Mouse (Mus musculus) hindlimb bud, embryonic 11.5 days (tissue): Measurements from ENCODE around the gene 1700019N19Rik.

ENCODE experiments used
- DNase-seq: peaks from one replicate; pipeline ENCODE4 v3.0.0-alpha.2; 2012; ENCODE audit warnings: low read depth, low spot score; ENCODE audit errors: extremely low spot score

1700019N19Rik gene

GRCm38 (mm10) chr19:58794284-58794683 is at the start of gene 1700019N19Rik:
Gene 1700019N19Rik, minus strand, starts transcription at chr19:58794461.
- no peak for DNase-seq

- DNase-seq, result no peak
Observed at GRCm38 (mm10) chr19:58843606-58844005, 49.3 kb upstream of the 1700019N19Rik start.

- no peak for DNase-seq
Observed at GRCm38 (mm10) chr19:58840721-58841271, 46.5 kb upstream of the 1700019N19Rik start.

- no peak for DNase-seq
Observed at GRCm38 (mm10) chr19:58839806-58840205, 45.5 kb upstream of the 1700019N19Rik start.

- no peak for DNase-seq
Observed at GRCm38 (mm10) chr19:58839345-58839744, 45.1 kb upstream of the 1700019N19Rik start.

GRCm38 (mm10) chr19:58838706-58839105 is 44.4 kb upstream of the 1700019N19Rik start:
- DNase-seq, result no peak

- DNase-seq, result no peak
Observed at GRCm38 (mm10) chr19:58833639-58834180, 39.4 kb upstream of the 1700019N19Rik start.

- DNase-seq, result no peak
Observed at GRCm38 (mm10) chr19:58832988-58833387, 38.7 kb upstream of the 1700019N19Rik start.

- no peak for DNase-seq
Observed at GRCm38 (mm10) chr19:58831280-58831922, 37.1 kb upstream of the 1700019N19Rik start.

GRCm38 (mm10) chr19:58830182-58830581 is 35.9 kb upstream of the 1700019N19Rik start:
- DNase-seq, result no peak

- no peak for DNase-seq
Observed at GRCm38 (mm10) chr19:58829575-58829974, 35.3 kb upstream of the 1700019N19Rik start.

GRCm38 (mm10) chr19:58827656-58828055 is 33.4 kb upstream of the 1700019N19Rik start:
- no peak for DNase-seq

- no peak for DNase-seq
Observed at GRCm38 (mm10) chr19:58824316-58824715, 30.1 kb upstream of the 1700019N19Rik start.

GRCm38 (mm10) chr19:58823301-58823700 is 29.0 kb upstream of the 1700019N19Rik start:
- DNase-seq, result no peak

GRCm38 (mm10) chr19:58822454-58823200 is 28.4 kb upstream of the 1700019N19Rik start:
- no peak for DNase-seq

- DNase-seq, result no peak
Observed at GRCm38 (mm10) chr19:58818571-58819415, 24.5 kb upstream of the 1700019N19Rik start.

- no peak for DNase-seq
Observed at GRCm38 (mm10) chr19:58817398-58817797, 23.1 kb upstream of the 1700019N19Rik start.

- DNase-seq, result no peak
Observed at GRCm38 (mm10) chr19:58816453-58817041, 22.3 kb upstream of the 1700019N19Rik start.

GRCm38 (mm10) chr19:58815179-58815922 is 21.1 kb upstream of the 1700019N19Rik start:
- DNase-seq, result no peak

GRCm38 (mm10) chr19:58810536-58810935 is 16.3 kb upstream of the 1700019N19Rik start:
- DNase-seq, result no peak
